Mouse (Mus musculus) kidney, adult 9 months (tissue): ENCODE data around the gene Cpsf7.
"Not testable (repeated sequence)": the region's sequence is repeated elsewhere in the genome, so short reads cannot be mapped to it uniquely, and the experiment has no call there.

Experiments used
- DNase-seq: peaks from one replicate; pipeline ENCODE4 v3.0.0; 2022

The Cpsf7 gene

DNA sequence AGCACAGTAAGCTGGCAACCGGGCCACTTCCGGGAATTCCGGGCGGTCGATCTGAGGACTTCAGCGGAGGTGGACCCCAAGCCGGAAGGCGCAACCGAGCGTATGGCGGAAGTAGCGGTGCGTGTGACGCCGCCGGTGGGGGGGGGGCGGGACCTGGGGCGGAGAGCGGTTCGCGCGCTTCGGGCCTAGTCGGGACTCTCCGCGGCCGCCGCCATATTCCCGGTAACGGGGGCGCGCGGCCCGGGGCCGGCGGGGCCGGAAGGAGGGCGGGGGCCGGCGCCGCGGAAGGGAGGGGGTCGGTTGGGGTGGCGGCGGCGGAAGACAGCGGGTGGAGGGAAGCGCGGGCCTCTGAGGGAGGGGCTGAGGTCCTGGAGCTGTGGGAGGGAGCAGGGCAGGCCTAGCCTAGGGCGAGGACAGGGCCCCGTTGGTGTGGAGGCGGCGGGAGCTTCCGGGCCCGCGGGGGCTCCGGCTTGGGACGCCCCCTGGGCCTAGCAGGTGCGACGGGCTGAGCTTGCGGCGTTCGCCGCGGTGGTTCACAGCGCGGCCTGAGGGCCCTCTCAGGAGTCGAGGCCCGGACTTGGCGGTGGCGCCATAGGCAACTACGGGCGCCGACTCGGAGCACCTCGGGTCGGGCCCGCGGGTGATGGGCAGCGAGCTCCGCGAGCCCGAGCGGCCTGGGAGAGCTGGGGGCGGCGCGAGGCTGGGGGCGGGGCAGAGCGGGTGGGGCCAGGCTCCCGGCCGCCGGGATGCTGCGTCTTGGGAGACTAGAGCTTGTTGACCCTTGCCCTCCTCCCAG lies at the start of gene Cpsf7:
Gene Cpsf7, plus strand, starts transcription at position 161 of the 796 bp plus-strand sequence.
- peak; percentile 92 for DNase-seq

DNA sequence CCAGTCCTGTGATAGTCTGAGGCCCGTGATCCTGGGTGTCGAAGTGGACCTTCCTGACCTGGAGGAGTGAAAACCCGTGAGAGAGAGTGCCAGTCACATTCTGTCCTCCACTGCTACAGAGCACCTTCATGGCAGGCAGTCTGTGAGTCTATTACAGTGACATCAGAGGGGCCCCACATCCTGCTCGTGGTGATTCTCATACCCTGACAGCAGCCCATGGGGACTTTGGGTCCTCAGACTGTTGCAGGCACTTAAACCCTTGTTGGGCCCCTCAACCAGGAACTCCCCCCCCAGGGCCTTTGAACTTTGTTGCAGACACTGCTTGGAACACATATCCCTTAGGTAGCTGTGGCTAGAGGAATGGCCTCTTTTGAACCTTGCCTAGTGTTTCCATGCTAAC lies 45.5 kb upstream of the Cpsf7 start:
- DNase-seq = no peak

GRCm38 (mm10) chr19:10482703-10483102 lies 42.4 kb upstream of the Cpsf7 start, which contains the start of gene Ppp1r32:
Gene Ppp1r32 (minus strand): TSS chr19:10482928.
- DNase-seq = no peak

DNA sequence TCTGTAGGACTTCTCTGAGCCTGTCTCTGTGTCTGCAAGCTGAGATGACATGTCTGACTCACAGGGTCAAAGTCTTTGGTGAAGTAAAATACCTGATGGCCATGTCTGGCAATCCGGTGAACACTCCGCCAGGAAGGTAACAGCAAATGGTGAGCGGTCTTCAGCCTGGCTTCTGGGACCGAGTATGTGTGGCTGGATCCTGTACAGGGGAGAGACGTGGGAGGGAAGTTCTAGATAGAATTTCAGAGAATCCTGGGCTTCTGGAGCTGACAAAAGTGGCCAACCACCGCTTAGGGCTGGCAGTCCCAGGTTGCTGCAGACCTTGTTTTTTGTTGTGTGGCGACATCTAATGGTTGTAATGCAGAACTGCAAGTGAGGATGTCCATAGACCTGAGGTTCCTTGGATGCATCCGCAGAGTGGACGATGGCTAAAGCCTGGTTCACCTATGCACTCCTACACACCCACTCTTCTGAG lies 38.8 kb upstream of the Cpsf7 start:
- peak; percentile 75 for DNase-seq

DNA sequence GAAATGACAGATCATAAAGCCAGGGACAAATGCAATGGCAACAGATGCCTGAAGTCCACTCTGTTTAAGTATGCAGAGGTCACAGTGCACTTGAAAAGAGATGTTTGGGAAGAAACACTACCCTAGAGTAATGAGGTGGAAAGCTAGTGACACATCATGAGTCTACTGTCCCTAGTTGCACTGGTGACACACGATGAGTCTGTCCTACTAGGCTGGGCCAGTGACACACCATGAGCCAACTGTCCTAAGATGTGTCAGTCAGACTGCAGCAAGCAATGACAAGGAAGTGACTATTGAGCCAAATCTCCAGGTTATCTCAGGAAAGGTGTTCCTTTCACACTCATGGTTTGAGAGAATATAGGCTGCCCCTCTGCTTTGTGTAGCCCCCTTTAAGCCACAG lies 29.4 kb upstream of the Cpsf7 start:
- no peak for DNase-seq

DNA sequence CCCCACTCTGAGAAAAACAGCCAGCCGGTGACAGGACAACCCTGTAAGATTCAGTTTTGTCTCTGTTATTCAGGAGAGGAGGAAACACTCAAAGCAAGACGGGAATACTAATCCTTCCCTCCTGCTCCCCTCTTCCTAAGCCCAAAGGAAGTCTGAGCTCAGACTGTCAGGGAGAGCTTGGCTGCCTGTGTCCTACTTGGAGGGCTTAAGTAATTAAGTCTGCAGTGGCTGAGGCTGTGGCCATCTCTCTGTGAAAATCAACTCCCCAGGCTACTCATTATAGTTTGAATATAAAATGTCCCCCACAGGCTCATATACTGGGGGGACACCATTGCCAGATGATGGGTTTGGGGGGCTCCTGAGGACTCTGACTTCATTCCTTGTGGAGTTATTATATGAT lies 28.1 kb upstream of the Cpsf7 start:
- no peak for DNase-seq

DNA sequence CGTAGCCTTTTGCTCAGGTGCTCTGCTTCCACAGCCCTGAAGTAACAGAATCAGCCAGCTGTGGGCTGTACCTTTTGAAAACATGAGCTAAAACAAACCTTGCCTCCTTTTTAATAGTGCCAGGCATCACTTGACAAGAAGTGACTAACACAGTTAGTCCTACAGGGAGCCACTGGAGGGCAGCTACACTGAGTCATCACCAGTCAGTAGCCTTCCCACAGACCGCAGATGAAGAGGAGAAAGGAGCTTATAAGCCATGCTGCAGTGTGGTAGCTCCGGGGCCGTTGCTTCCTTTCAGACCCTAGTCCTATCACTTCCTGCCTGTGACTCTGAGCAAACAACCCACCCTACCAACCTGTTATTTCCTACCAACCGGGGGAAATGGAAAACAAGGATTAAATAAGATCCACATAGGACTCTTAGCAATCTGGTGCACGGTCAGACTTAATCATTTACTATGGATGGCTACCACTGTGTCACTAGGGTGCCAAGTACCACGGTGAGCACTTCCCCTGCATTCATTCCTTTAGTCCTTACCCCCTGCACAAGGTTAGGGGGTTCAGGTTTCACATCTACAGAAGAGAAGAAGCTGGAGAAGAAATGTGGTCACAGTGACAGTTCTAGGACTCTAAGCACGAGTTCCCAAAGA lies 27.4 kb upstream of the Cpsf7 start:
- no peak for DNase-seq

- no peak for DNase-seq
Observed at GRCm38 (mm10) chr19:10500581-10500980, 24.5 kb upstream of the Cpsf7 start.

GRCm38 (mm10) chr19:10502571-10502970 lies 22.5 kb upstream of the Cpsf7 start:
- peak; percentile 40 for DNase-seq

GRCm38 (mm10) chr19:10510759-10511330 lies 14.2 kb upstream of the Cpsf7 start:
- peak; percentile 40 for DNase-seq

- DNase-seq = peak; percentile 24
Observed at GRCm38 (mm10) chr19:10520355-10520754, 4.7 kb upstream of the Cpsf7 start.

DNA sequence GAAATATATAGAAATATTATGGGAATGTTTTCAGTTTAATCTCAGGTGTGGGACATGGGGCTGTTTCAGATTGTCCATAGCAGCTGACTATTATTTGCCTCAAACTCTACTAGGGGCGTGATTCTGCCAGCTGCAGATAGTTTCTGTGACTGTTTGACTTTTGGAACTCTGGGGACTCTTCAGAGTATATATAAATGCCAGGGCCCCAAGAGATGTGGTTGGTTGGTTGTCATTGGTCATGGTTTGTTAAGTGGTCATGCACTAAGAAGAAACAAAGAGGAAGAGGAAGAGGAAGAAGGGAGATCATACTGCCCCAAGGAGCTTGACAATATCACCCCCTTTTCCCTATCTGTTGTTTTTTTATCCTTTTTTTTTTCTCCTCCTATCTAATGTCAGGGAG lies 3.1 kb upstream of the Cpsf7 start:
- no peak for DNase-seq

- DNase-seq = no peak
Observed at GRCm38 (mm10) chr19:10523483-10524080, 1.5 kb upstream of the Cpsf7 start.

- DNase-seq = no peak
Observed at GRCm38 (mm10) chr19:10524784-10525105, 321 bp upstream of the Cpsf7 start.

DNA sequence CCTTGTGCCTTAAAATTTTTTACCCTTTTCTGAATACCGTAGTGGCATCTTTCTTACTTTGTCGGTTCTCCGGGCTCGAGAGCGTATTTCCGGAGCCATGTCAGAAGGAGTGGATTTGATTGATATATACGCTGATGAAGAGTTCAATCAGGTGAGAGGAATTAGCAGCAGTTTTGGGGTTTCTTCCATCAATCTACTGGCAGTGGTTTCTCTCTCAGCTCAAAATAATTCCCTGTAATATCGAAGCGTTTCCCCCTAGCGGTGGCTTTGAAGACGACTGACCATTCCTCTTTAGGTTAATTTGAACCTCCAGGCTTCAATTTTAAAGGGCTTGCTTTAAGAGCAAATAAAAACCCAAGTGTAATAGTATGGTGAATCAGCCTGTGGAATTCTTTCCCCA lies 844 bp downstream of the Cpsf7 start, which contains the start of gene Sdhaf2:
Gene Sdhaf2, minus strand, starts transcription at position 233 of the 400 bp plus-strand sequence.
- DNase-seq = no peak

DNA sequence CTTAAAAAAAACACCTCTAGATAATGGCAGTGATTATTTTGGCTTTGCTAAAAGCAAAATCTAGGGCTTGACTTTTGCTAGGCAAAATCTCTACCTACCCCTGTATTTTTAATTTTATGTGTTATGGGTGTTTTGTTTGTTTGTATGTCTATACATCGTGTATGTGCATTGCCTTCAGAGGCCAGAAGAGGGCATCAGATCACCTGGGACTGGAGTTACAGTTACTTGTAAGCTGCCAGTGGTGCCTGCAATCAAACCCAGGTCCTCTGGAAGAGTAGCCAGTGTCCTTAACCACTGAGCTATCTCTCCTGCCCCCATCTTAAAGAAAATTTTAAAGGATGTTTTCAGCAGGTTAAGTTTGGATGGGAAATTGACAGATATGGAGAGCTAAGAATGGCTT lies 5.0 kb downstream of the Cpsf7 start:
- no peak for DNase-seq

- no peak for DNase-seq
Observed at GRCm38 (mm10) chr19:10539454-10539853, 14.4 kb downstream of the Cpsf7 start.

DNA sequence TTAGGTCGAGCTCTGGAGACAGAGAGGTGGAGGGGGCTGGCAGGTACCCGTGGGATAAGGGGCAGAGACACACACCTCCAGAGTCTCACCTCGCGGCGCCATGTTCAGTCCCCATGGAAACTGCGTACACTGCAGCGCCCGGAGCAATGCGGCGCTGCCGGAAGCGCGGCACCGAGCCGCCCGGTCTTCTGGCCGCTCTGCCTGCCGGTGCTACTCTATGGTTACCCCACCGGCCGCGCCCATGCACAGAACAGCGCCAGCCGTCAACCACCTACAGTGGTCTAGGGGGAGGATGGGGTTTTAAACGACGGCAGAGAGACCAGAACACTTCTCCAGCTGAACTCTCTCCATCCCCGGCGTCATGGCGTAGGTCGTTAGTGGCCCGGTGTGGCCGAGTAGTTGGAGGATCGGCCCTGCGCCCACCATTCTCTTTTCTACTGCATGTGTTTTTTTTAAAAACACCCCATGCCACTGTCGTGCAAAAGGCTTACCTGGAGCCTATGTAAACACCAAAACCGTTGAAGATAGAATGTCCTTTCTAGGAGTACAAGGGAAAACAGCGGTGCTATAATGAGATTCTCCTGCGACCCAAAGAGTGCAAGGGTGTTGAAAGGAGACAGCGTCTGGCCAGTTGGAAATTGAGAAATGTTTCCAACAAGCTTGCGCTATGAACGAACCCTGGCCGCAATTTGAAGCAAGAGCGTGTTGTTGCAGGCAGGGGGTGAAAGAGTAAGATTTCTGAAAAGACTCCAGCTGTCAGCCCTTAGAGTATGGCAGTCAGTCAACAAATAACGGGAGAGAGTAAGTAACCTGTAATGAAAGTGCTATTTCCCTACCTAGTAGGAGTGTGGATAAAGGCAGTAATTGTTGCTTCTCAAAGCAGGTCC lies 30.8 kb downstream of the Cpsf7 start, which contains the start of gene Tmem216:
Gene Tmem216, minus strand, starts transcription at position 615 of the 887 bp plus-strand sequence.
- DNase-seq = peak; percentile 83

GRCm38 (mm10) chr19:10557001-10557400 lies 31.9 kb downstream of the Cpsf7 start:
- DNase-seq = no peak

DNA sequence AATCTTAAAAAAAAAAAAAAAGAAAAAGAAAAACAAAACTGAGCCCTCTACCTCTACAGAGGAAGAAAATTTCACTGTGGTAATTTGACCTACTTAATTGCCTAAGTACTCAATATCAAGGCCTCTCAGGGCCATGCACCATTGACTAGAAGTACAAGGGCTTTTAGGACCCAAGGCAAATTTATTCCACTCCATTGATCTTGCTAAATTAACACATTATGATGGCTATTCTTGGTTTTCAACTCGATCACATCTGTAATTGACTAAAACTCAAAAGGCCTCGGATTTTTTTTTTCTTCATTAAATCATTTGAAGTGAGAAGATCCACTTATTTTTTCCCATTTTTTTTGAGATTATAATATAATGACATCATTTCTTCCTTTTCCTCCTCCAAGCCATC lies 32.4 kb downstream of the Cpsf7 start:
- no peak for DNase-seq

GRCm38 (mm10) chr19:10557837-10558375 lies 32.8 kb downstream of the Cpsf7 start:
- DNase-seq = not testable (repeated sequence)

DNA sequence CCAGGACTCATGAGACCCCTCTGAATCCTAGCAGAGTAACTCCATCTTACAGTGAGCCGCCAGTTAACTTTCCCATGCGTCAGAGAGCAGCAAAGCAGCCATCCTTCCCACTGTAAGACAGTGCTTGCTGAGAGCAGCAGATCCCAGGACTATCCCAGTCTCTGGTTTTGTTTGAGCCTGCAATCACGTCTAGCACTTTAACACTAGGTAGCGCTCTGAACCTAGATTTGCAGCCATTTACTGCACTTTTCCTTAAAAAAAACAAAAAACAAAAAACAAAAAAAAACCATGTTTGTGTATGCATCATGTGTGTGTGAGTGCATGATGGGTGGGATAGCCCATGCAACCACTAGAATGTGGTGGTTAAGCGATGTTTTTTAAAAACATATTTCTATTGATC lies 35.0 kb downstream of the Cpsf7 start:
- peak; percentile 38 for DNase-seq
